Mouse (Mus musculus) adrenal gland, postnatal 36 days (tissue): ENCODE measurements around the gene Zfp282. TPM values are rescaled to one million over a fixed set of nuclear protein-coding genes. Genes with fewer than 3 reads are reported as not detected.

ENCODE experiments used
- DNase-seq, 2 experiments: peaks; one replicate each; pipeline ENCODE4 v3.0.0; 2021; ENCODE audit warnings: mixed read lengths in 1 of 2
- total RNA-seq, 2 experiments: library from RNA; stranded (reverse); gene quantifications; 2 replicates each; pipeline ENCODE4 v1.2.3; 2021

Zfp282 gene
- total RNA-seq, 2 experiments from 2014 or later, result 9.9 to 11.2 TPM

- peak; percentile 60 to 67 for DNase-seq
These were observed 22.4 kb downstream of the Zfp282 start for GRCm38 (mm10) chr6:47899416-47899815.

DNA sequence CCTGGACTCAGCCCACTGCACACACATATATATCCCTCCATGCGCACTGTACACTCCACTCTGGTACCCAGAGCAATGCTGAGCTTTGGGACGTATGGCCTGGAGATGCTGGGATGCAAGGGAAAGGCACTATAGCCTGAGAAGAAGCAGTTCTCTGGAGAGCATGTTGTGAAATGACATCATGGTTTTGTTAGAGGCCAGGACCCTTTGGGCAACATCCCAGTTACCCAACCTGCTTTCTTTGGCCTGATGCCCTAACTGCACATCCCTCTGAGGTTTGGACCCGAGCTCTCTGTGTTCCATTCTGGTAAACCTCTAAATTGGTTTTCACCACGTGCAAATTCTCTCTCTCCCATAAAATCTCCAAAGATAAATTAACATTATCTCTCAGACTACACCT lies 26.6 kb downstream of the Zfp282 start:
- DNase-seq, result no peak

DNA sequence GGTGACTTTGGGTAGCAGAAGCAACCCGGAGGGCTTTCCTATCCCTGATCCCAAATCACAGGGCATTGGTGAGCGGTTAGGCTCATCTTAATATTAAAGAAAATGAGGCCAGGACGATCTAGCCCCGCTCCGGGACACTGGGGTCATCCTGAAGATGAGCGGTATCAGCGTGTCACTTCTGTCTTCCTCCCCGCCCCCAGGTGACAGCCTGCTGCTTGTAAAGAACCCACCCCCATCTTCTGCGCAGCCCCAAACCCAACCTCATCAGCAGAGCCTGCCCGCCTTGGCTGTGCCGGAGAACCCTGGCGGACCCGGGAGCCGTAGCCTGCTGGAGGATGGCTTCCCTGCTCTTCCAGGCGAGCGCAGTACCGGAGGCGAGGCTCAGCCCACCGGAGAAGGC lies 27.4 kb downstream of the Zfp282 start:
- no peak for DNase-seq

GRCm38 (mm10) chr6:47904917-47905695 lies 28.1 kb downstream of the Zfp282 start:
- no peak for DNase-seq

DNA sequence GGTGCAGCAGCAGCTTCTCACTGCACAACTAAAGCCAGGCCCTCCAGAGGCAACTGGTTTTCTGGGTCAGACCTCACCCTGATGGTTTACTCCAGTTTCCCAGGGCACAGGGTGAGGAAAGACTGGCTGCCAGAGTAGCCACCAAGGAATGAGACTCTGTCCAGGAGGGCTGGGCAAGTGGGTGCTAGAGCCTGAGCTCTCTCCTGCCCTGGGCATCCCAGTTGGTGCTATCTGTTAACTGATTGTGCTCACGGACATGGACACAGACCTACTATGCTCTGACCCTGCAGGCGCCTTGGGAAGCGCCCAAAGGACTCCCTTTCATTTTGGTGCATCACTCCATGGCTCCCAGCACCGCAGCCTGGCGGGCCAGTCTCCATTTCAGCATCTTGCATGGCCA lies 29.3 kb downstream of the Zfp282 start:
- no peak for DNase-seq

- DNase-seq, result no peak
These were observed 32.0 kb downstream of the Zfp282 start for GRCm38 (mm10) chr6:47909007-47909406.

GRCm38 (mm10) chr6:47911650-47912049 lies 34.6 kb downstream of the Zfp282 start:
- no peak for DNase-seq

DNA sequence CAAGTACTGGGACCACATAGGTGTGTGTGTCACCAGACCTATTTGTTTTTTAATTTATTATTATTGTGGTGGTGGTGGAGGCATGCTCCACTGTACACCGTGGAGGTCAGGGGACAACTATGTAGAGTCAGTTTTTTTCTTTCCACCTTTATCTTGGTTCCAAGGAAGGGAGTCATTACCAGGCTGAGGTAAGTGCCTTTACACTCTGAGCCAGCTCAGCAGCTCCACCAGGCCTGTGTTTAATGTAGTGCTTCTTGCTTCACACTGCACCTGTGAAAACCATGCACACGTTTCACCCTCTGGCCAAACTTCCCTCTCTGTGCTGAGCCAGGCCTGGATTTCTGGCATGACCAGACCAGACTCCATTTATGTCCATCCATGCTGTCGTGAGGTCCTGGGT lies 36.0 kb downstream of the Zfp282 start:
- DNase-seq, result no peak

- DNase-seq, result no peak
These were observed 40.0 kb downstream of the Zfp282 start for GRCm38 (mm10) chr6:47917051-47917450.

DNA sequence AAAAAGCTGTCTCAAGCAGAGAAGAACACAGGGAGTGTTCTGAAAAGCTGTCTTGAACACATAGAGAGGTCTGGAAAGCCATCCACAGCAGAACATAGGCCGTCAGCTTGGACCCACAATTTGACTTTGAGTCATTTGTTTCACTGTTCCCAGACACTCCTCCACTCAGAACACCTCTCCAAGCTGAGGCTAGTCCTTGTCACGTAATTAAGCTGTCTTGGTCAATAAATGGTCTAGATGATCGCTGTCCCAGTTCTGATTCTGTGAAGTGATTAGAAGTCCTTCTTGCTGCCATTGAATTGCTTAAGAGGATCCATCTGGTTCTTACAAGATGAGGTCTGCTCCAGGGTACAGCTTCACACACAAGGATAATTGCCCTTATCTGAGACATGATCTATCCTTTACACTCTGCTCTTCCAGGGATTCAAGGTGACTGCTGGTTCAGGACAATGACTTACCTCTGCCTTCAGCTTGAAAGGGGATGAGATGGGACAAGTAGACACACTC lies 41.8 kb downstream of the Zfp282 start:
- no peak for DNase-seq

- no peak for DNase-seq
These were observed 42.8 kb downstream of the Zfp282 start for GRCm38 (mm10) chr6:47919646-47920446.

DNA sequence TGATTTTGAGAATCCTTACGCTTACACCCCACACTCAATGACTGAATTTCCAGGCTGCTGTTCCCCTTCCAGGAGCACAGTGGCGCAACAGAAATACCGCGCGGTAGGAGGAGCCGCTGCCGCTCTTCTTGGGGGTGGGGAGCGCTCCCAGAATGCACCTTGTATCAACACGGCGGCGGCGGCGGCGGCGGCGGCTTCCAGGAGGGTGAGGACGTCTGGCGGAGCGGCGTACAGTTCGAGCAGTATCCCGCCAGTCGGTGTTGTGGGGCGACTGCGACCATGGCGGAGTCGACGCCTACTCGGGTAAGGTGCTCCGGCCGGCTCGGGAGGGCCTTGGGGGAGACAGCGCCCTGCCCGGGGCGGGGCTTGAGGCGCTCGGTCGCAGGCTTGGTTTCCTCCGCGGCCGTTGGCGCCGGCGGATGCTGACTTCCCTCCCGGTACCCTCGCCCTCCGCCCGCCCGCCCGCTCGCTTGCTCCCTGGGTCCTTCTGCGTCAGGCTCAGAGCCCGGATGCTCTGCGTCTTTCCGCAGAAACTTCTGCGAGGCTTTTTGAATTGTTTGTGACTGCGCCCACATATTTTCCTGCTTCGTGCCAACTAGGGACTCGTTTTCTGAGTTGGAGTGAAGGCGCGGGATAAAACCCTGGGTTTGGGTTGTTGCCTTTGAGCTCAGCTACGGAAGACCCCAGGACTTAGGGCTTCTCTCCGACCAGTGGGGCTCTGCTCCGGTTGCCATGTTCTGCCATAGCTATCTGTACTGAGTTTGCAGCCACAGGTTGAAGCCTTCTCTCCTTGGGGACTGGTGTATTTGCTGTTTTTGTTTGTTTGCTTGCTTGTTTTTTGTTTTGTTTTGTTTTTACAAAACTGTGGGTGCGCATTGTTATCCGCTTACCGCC lies 43.7 kb downstream of the Zfp282 start, which contains the start of gene Zfp212:
Gene Zfp212 (plus strand): TSS at position 30 of the 894 bp plus-strand sequence.
- DNase-seq, result peak; percentile 90 to 92

DNA sequence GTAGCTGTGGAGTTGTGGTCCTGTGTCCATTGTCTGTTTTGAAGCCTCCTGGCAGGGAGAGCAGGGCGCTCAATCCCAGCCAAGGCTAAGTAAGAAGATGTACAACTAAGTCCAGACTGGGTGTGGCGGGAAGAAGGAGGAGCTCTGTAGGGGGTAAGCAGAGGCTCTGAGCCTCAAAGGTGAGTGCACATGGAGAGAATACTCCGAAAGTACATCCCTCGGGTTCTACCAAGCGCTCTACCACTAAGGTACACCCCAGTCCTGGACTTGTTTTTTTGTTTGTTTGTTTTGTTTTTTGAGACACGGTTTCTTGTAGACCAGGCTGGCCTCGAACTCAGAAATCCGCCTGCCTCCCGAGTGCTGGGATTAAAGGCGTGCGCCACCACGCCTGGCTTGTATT lies 65.5 kb downstream of the Zfp282 start:
- no peak for DNase-seq

DNA sequence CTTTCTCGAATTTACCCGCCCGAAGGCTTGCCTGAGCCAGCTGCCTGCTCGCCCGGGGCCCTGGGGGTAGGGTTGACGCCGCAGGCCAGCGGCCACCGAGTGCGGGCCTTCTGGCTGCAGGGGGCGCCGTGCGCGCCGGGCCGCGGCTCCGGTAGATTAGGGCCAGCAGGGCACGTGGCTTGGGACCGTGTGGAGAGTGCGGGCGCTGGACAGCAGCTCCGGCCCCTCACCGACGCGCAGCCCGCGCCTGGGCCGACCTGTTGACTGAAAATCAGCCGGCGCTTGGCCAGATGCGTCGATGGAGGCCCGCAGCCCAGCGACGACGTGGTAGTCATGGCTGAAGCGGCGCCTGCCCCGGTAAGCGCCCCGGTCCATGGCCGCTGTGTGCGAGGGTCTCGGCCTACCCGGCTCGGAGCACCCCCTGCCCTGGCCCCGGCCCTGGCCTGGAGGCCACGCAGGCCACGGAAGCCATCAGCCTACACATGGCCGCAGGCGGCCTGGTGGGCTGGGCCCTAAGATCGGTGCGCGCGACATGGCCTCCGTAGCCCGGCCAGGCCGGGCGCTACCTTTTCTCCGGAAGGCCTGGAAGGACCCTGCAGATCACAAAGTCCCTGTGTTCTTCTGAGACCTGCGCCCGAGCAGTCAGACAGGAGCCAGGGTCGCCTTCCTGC lies 66.2 kb downstream of the Zfp282 start:
- DNase-seq, result peak; percentile 84 to 88

DNA sequence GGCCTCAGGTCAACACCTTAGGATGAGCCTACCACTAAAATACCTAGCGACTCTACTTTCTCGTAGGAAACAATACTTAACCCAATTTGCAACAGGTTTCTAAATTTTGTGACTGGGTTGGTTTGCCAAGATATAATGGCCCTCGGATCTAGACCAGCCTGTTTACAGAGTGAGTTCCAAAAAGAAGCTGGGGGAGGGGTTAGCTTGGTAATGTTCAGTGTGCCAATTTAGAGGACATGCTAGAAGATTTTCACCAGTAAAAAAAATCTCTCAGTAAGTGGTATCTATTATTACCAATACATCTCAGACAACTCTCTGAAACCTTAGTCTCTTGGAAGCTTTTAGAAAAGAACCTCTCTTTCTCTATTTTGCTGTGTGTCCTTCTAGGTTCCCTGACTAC lies 66.7 kb downstream of the Zfp282 start:
- no peak for DNase-seq

- DNase-seq, result no peak
These were observed 70.4 kb downstream of the Zfp282 start for GRCm38 (mm10) chr6:47947388-47947787.

- peak; percentile 96 for DNase-seq
These were observed 76.3 kb downstream of the Zfp282 start, which contains the start of gene Zfp956 for GRCm38 (mm10) chr6:47953191-47953726. Zfp956 (plus strand) TSS chr6:47953390.

DNA sequence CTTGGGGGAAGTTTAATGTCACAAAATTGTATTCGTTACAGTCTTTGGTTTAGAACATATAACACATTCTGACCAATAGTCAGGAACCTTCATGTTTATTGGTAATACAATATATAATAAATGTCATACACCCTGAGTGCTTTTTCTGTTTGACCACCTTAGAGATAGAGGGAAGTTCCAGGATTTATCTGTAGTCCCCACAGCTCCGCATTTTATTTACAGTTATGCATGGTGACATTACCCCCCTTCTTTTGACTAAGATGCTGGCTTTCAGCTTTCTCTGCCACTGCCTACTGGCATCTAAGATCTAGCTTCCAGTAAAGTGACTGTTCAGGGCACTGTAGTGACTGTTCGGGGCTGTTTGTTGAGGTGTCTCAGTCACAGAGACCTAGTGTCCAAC lies 77.4 kb downstream of the Zfp282 start:
- no peak for DNase-seq

- no peak for DNase-seq
These were observed 80.8 kb downstream of the Zfp282 start for GRCm38 (mm10) chr6:47957816-47958215.
